Mouse (Mus musculus): Measurements from ENCODE around the gene Kirrel3.

DNA sequence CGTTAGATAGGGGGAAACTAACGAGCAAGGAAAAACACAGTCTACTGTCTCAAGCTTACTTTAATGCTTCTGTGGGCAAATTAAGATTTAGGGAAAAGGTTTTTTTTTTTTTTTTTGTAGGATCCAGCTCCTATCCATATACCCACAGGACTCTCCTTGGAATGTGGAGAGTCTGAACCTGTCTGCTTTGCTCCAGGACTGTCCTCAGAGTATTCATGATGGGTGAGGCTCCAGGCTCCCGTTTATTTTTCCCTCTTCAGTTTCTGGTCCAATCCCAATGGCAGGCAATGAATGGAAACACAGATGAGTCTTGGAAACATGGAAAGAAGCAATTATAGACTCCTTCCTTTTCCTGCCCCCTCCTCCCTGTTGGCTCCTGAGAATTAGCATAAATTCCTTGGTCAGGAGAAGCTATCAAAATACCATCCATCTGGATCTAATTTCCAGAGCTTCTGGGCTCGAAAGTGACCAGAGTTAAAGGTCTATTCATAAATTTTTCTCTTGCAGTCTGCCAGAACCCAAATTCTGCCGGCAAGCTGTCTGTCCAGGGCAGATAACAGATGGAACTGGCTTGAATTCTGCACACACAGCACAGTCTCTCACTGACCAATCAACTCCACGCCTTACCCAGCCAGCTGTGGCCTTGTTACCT is 312.1 kb downstream of the Kirrel3 start:
- TF ChIP-seq CTCF (IDR thresholded peaks at IDR 0.05; ENCODE audit: low read depth, low read length) (no peak), GATA1 (IDR thresholded peaks at IDR 0.05; ENCODE audit: borderline replicate concordance, low read length) (no peak), POLR2AphosphoS5 (IDR thresholded peaks at IDR 0.05; ENCODE audit: insufficient replicate concordance, low read depth, low read length) (no peak), TAL1 (conservative IDR thresholded peaks at IDR 0.05; ENCODE audit: low read depth, low read length) (no peak), GATA2 (IDR thresholded peaks at IDR 0.05; ENCODE audit: borderline replicate concordance, low read depth, low read length) (no peak)
